Mouse (Mus musculus): ENCODE results near the gene Olfr457. TPM values are rescaled to one million over a fixed set of nuclear protein-coding genes. Genes with fewer than 3 reads are reported as not detected.

Gene Olfr457
- total RNA-seq, 4 experiments from 2014 or later, result not detected

Other genes with a start within 250 kb of the Olfr457 start
- gene Gstk1, start 230.4 kb downstream of the Olfr457 start, total RNA-seq (2022), result 10 to 100 TPM; 11.3 to 13.8 (median 11.7) TPM
- not detected for gene Tmem139, start 214.4 kb downstream of the Olfr457 start, total RNA-seq (2022)
- 10 to 100 TPM; 20.7 to 22.6 (median 22.0) TPM for gene Casp2, start 211.3 kb downstream of the Olfr457 start, total RNA-seq (2022)
- gene Clcn1, start 189.7 kb downstream of the Olfr457 start, total RNA-seq (2022), result 1 to 10 TPM; 4.3 to 4.8 (median 4.4) TPM
- gene Fam131b, start 151.7 kb downstream of the Olfr457 start, total RNA-seq (2022), result 100 to 1,000 TPM; 112 to 128 (median 121) TPM
- 10 to 100 TPM; 42.1 to 50.3 (median 47.5) TPM for gene Zyx, start 126.7 kb downstream of the Olfr457 start, total RNA-seq (2022)
- gene Epha1, start 103.1 kb downstream of the Olfr457 start, total RNA-seq (2022), result under 1 TPM in 3 of 4 experiments, not detected in 1; 0.23 to 0.68 (median 0.28) TPM
- not detected for gene Tas2r143, start 76.1 kb downstream of the Olfr457 start, total RNA-seq (2022)
- gene Tas2r135, start 70.9 kb downstream of the Olfr457 start, total RNA-seq (2022), result not detected
- gene Tas2r126, start 41.8 kb downstream of the Olfr457 start, total RNA-seq (2022), result not detected
- not detected for gene Olfr458, start 11.1 kb downstream of the Olfr457 start, total RNA-seq (2022)
- gene Olfr456, start 10.9 kb upstream of the Olfr457 start, total RNA-seq (2022), result not detected
- not detected for gene Olfr455, start 71.3 kb upstream of the Olfr457 start, total RNA-seq (2022)
- gene Tcaf3, start 121.4 kb upstream of the Olfr457 start, total RNA-seq (2022), result not detected
- under 1 TPM; 0.40 to 0.91 (median 0.58) TPM for gene Tcaf2, start 168.9 kb upstream of the Olfr457 start, total RNA-seq (2022)
- gene Tcaf1, start 233.8 kb upstream of the Olfr457 start, total RNA-seq (2022), result 100 to 1,000 TPM; 212 to 230 (median 223) TPM

Data from left cerebral cortex, adult 8-10 months (tissue).